Mouse (Mus musculus): ENCODE measurements at regions not wholly inside any gene's neighbourhood (a gene's known extent, or its start where the extent isn't known, plus 50 kb on each side); places are given as distances from the start of the nearest gene placed in this dataset.

DNA sequence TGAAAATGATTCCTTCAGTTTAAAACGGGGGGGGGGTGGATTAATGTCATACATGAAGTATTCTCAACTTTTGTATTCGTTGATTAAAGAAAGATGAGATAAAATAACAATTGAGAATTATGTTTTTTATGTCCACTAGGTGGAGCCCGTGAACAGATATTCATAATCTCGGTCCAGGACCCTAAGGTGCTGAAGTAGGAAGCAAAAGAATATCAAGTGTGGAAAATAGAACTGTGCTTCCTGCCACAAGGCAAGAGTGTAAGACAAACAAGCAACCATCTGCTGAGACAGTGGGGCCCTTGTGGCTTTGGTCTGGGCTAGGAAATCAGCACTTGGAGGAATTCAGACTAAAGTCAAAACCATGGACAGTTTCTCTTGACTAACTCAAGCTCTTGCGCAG is 50.9 kb upstream of the Kap start:
- DNase-seq, result no peak

DNA sequence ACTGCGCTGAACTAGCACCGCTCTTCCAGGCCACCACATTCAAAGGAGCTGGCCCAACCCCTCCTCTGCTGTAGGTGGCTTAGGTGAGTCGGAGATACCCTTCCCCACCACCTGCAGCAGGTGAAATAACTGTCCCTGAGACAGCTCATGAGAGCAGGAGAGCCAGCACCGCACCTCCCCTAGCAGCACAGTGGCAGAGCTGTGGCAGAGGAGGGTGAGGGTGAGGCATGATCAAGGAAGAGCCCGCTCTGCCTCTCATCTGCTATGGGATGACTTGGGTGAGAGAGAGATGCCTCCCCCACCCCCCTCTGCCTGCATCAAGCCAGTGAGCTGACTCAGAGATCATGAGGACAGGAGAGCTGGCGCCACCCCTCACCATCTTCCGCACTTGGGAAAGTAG is 81.1 kb upstream of the Kap start:
- no peak for DNase-seq

DNA sequence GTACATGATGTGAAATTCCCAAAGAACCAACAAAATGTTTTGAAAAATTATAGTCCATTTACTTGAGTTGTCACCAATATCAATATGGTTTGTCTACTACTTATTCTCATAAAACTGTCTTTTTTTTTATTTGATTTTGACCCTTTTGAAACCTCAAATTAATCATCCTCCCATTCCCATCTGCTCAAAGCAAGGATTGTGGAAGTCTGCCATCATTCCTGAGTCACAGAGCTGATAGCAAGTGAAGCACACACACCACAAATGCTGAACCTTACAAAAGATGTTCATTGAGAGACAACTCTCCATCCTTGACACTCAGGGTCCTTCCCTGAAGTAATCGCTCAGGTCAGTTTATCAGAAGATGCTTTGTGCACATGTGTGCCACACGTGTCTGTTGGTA is 82.1 kb upstream of the Kap start:
- no peak for DNase-seq

DNA sequence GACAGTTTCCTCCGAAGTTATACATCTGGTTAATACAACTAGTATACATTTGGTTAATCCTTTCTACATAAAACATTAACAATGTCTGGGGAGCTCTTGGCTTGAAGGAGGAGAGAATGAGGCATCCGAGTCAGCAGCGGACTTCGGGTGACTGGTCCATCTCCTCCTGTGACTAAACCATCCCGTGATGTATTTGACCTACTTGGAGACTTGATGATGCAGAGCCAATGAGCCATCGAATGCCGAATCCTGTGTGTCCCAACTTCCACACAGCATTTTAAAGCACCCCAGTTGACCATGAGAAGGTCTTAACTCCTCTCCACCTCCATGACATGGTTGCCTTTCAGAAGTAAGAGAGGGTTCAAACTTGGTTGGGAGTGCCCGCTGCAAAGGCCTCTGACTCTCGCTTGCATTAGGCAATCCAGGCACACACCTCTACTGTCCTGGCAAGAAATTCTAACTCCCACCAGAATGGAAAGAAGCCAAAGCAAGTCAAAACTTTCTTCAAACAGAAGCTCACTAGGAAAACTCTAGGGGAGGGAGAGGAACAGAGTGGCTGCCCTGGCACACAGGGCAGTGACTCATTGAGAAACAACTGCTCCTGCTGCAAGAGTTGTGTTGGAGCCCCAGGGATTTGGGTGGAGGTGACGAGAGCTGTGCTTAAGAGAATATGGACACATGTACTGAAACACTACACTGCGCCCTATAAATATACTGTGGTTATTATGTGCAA is 75.4 kb upstream of the Etv6 start:
- DNase-seq, result no peak

DNA sequence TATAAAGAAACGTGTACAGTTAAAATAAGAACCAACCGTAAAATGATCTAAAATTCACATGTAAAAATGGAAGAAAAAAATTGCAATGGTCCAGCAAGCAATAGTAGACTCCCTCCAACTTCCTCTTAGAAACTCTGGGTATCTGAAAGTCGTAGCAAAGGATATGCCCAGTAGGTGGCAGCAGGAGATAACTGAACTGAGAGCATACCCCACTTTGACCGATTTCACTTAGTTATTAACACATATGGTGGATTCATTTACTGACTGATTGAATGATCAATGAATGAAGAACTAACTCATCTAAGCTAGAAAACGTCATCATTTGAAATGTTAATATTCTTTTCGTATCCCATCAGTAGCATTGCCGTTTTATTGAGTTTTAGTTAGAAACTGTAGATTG is 74.8 kb upstream of the Etv6 start:
- peak; percentile 43 for DNase-seq

DNA sequence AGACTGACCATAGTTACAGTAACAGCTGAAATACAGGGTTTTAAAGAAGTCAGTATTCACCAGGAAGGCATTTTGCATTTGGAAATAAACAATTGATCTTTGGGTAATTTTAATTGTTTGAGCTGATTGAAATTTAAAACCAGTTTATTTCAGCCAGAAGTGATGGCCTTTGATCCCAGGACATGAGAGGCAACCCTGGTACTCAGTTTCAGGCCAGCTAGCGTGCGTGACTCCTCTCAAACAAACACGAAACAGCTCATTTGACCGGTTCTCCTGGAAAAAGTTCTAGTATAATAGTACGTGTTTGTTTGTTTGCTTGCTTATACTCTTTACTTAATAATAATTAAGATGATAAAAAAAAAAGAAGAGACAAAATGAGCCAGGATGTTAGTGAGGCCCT is 72.9 kb upstream of the Etv6 start:
- no peak for DNase-seq

DNA sequence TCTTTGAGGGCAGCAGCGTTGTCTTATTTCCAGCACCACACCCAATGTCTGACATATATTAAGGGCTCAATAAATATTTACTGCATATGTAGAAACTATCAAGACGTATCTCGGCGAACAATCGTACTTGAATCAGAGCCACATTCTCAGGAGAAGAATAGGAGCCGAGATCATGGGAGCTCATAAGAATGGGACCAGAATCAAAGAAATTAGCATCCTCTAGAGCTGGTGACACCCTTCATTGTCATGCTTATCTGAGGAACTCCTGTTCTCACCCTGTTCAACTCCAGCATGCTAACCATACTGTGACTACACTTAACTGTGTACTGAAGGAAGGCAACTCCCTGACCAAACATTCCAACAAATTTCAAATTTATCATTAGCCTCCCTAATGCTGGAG is 72.2 kb upstream of the Etv6 start:
- DNase-seq, result no peak

DNA sequence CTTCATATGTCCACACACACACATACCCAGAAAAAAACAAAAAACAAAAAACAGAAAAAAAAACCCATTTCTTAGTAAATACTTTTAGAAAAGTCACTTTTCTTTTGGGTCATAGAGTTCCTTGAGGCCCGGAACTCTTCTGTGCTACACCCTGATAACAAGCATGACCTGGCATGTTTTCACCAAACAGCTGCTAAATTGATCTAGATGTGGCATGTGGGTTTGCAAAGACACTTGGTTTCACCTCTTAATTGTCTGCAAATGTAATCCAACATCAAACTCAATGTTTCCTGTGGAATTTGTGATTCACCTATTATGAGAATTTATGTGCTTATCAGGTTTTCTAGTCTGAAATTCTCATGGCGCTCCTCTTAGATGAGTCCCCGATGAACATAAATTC is 68.2 kb upstream of the Etv6 start:
- DNase-seq, result no peak

DNA sequence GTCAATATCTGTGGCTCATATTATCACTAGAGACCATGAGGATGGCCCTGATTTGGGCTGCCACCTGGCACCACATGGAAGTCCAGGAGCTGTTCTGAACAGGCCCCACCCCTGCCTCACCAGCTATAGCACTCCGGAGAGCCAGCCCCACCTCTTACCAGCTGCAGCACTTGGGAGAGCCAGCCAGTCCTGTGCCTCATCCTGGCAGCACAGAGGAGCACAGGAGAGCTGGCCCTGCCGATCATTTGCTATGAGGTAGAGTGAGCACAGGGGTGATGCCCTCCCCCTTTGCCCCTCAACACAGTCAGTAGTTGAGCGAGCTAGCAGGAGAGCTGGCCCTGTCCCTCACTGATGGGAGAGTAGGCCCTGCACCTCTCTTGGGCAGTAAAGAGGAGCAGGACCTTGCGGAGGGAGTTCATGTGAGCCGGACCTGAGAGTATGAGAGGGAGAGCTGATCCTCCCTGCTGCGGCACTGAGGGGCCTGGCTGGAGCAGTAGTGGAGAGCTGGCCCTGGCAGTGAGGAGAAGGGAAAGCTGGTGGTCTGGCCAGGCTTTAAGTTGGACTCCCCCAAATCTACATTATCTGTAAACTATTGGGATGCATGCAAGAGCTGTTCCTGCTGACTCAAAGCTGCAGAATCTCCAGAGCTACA is 63.3 kb upstream of the Etv6 start:
- DNase-seq, result no peak

DNA sequence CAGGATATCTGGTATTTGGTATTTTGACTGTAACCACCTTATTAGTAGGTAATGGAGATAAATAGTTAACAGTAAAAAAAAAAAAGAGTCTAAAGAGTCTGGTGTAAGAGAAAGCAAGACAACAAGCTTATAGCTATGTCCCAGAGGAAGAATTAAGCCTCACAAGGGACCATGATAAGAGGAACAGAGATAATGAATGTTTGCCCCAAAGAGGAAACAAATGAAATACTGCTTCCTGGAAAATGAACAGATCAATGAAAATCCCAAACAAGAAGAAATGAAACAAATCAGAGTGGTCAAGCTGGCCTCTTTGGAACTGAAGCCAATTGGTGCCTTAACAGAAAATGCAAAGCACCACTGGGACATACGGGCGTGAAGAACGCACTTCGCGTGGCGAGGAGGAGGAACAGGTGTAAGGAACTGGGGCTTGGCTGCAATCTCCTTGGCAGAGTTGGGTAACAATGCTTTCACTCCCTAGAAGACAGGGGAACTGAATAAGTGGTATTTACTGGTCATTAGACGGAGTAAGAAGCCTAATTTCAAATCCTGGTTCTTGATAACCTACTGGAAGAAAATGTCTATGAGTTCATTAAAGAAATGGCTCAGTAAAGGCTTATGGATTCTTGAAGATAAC is 62.2 kb upstream of the Etv6 start:
- no peak for DNase-seq

DNA sequence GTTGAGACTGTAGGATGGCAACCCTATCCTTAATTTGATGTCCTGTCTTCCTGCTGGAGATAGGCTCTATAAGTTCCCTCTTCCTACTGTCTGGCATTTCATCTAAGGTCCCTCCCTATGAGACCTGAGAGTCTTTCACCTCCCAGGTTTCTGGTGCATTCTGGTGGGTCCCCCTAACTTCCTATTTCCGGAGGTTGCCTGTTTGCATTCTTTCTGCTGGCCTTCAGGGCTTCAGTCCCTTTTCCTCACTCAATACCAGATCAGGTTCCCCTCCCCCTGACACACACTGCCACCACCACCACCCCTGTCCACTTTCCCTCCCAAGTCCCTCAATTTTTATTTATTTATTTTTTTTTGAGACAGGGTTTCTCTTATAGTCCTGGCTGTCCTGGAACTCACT is 59.5 kb upstream of the Etv6 start:
- no peak for DNase-seq

DNA sequence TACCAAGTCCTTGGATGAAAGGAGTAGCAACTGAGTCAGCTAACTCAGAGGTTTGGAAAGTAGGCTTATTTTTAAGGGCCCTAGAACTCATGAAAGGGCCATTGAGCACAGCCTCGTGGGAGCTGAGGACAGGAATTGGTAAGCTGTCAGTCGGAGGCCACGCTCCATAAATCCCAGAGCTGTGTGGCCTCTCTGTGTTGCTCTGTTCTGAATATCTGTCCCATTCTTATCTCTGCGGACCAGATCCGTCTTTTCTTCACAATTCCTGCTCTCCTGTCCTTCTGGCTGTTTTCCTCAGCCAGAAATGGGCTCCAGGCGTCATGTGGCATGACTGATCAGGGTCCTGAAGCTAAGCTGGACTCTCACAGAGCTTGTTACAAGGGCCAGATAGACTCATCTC is 58.6 kb upstream of the Etv6 start:
- no peak for DNase-seq

DNA sequence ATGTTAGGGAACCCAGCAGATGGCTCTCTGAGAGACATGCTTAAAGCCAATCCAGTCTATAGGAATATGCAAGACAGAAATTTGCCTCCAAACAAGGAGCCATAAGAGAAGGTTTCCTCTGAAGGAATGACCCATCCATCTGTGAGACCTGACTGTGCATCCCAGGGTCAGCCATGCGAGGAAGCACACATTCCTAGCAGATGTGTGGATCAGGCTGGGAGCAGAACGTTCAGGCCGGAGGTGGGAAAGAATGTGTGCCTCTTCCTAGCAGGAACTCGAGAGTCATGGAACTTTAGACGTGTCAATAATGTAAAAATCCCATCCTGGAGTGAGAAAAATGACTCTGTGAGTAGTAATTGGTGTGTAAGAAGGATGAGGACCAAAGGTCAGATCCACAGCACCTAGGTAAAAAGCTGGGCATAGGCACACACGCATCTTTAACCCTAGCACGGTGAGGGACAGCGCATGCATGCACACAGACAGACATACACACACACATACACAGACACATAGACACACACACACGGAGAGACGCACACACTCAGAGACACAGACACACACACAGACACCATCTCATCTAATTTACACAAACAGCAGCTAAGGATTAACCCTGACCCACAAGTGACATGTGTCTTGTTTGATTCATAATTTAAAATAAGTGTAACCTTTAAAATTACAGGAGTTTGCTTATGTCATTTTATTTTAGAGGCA is 51.5 kb upstream of the Etv6 start:
- DNase-seq, result no peak

DNA sequence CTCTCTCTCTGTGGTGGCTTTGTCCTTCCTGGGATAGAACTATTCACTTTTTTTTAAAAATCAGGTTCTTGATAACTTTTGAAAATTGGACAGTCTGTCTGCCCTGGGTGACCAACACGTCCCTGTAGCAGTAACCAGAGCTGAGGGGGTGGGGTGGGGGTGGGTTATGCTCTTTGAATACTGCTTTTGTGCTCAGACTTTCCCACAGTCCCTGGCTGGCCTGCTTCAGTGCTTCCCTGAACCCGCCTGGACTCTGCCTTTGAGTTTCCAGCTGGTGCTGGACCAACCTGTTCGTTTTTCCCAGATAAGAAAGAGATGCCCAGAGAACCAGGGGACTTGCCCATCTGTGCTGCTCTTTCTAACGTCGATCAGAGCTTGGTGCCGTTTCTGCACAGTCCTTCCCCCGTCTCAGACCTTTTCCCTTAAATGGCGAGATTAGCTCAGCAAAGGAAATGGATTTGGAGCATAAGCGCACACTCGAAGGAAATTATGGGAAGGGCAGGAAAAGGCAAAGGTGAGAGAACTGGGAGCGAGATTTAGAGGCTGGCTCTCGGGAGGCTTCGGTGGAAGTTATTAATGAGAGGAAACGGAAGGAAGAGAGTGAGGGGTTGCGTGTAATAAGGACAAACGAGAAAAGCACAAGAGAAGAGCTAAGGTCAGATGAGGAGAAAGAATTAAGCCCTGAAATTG is 50.7 kb upstream of the Etv6 start:
- DNase-seq, result no peak

Measured in cerebellum, adult 11 months (tissue).